Mouse (Mus musculus) cortical plate, adult 2 months (tissue): Measurements from ENCODE around the gene Tcea3.

ENCODE experiments used
- CTCF ChIP-seq: fragments of 200-500 bp; IDR thresholded peaks from 2 replicates; pipeline ENCODE4 v1.5.1; 2011; ENCODE audit warnings: mild to moderate bottlenecking, control low read depth, low read length; ENCODE audit not compliant: insufficient read depth; ENCODE audit errors: extremely low read depth
- POLR2A ChIP-seq: fragments of 200-500 bp; IDR thresholded peaks from 2 replicates; pipeline ENCODE4 v1.6.1; 2011; ENCODE audit warnings: mild to moderate bottlenecking, low read length, control low read depth; ENCODE audit not compliant: insufficient read depth; ENCODE audit errors: extremely low read depth

DNA sequence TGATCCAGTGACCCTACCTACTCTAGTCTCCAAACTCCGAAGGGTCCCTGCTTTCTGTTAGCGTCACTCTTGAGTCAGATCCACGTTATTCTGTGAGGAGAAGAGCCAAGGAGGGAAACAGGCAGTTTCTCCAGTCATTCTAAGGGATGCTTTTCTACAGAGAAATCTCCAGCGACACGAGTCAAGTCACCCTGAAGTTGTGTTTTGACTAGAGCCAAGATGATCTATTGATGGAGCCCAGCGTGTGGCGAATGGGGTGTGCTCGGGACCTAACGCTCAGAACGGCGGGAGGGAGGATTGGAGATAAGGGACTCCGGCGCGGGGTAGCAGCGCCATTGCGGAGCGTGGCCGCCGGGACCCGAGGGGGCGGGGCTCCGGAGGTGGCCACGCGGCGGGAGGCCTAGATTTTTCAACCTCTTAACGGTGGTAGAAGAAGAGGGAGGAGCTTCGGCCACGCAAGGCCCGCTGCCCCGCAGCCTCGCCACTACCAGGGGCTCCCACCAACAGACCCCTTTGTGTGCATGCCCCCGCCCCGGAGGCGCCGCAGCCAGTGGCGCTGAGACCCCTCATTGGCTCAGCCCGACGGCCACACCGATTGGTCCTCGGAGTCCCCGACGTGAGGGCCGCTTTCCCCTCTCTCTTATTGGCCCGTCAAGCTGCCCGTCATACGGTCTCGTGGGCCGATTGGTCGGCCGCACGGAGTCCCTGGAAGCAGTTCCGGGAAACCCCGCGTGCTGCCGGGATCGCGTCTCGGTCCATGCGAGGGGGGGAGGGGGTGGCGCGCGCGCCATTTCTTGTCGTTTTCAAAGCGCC lies 62.9 kb downstream of the Tcea3 start, which contains the start of gene Hnrnpr:
- TF ChIP-seq CTCF (no peak), POLR2A (peak; percentile 66; the same call in 1 of the 2 replicates)
